Mouse (Mus musculus) liver, adult 2 months (tissue): ENCODE measurements around the gene Elf2. TPM values are rescaled to one million over a fixed set of nuclear protein-coding genes. Genes with fewer than 3 reads are reported as not detected.

Experiments
- DNase-seq: peaks from one replicate; pipeline ENCODE4 v3.0.0-alpha.2; 2011; ENCODE audit warnings: low read depth, low spot score; ENCODE audit errors: extremely low read depth
- H3K27ac ChIP-seq: fragments of 200-500 bp; replicated peaks from 2 replicates; pipeline ENCODE4 v1.5.1; 2012; ENCODE audit warnings: low read depth, mild to moderate bottlenecking, control low read depth, inconsistent platforms, low read length; ENCODE audit not compliant: insufficient read depth
- H3K27me3 ChIP-seq: fragments of 200-500 bp; 2 replicates; pipeline ENCODE4 v1.6.1; 2012; ENCODE audit warnings: mild to moderate bottlenecking, moderate library complexity, low read length, inconsistent platforms; ENCODE audit not compliant: control insufficient read depth, insufficient read depth
- H3K36me3 ChIP-seq: fragments of 200-500 bp; 2 replicates; pipeline ENCODE4 v1.6.1; 2012; ENCODE audit warnings: low read length, inconsistent platforms; ENCODE audit not compliant: control insufficient read depth, insufficient read depth
- H3K4me1 ChIP-seq: fragments of 200-500 bp; 2 replicates; pipeline ENCODE4 v1.6.1; 2011; ENCODE audit warnings: low read length; ENCODE audit not compliant: control insufficient read depth, insufficient read depth
- H3K4me3 ChIP-seq: fragments of 200-500 bp; 2 replicates; pipeline ENCODE4 v1.5.1; 2011; ENCODE audit warnings: low read depth, mild to moderate bottlenecking, control low read depth, low read length, moderate library complexity; ENCODE audit not compliant: insufficient read depth
- H3K79me2 ChIP-seq: fragments of 200-500 bp; 2 replicates; pipeline ENCODE4 v1.6.1; 2012; ENCODE audit warnings: inconsistent platforms, mild to moderate bottlenecking, low read length, moderate library complexity; ENCODE audit not compliant: control insufficient read depth, insufficient read depth
- H3K9ac ChIP-seq: fragments of 200-500 bp; 2 replicates; pipeline ENCODE4 v1.6.1; 2012; ENCODE audit warnings: low read depth, mild to moderate bottlenecking, control low read depth, inconsistent platforms, low read length
- CTCF ChIP-seq: fragments of 200-500 bp; IDR thresholded peaks from 2 replicates; pipeline ENCODE4 v1.5.1; 2011; ENCODE audit warnings: low read depth, low read length, control low read depth
- POLR2A ChIP-seq: fragments of 200-500 bp; IDR thresholded peaks from 2 replicates; pipeline ENCODE4 v1.6.1; 2011; ENCODE audit warnings: low read length, control low read depth; ENCODE audit not compliant: insufficient read depth; ENCODE audit errors: extremely low read depth
- WGBS: fragments of 180-500 bp; shearing (Covaris S2); methylation state at CpG from one replicate; pipeline ENCODE4 v1.1.7; 2018; 5-methylcytosine and 5-hydroxymethylcytosine counted together
- polyA plus RNA-seq: library from polyadenylated mRNA; depleted of rRNA; stranded (reverse); fragments of >200 nt; gene quantifications from 2 replicates; pipeline ENCODE4 v1.2.3, GENCODE M21; 2012
- total RNA-seq: library from RNA; depleted of rRNA; stranded (reverse); fragments of >200 nt; gene quantifications from 2 replicates; pipeline ENCODE4 v1.2.3, GENCODE M21; 2014

The Elf2 gene
- total and polyA plus RNA-seq, 2 experiments, result 14.0 to 23.8 TPM

DNA sequence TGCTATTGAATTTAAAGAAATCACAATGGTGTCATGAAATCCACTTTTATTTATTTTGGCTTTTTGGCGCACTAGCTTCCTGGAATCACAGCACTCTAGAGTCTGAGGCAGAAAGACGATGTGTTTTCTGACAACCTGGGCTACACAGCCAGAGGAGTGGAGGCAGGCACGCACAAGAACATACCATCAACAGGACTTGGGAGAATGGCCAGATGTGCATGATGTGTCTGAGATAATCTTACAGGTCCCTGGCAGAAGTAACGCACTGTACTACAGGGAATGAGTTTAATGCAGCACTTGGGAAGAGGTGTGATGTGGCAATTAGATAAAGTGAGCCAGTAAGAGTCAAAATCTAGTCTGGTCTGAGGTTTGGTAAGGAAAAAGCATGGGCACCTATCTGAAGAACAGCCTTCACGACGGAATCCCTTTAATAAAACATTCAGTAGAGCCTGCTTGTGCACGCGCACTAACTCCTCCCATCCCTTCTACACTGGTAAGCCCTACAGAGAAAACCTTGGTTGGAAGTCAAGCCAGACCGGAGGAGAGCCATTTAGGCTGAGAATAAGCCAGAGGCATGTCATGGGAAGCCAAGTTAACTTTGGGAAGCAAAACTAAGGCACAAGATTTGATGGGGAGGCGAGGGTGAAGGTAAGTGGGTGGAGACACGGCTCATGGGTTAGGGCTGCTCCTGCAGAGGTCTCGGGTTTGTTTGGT, 87.6 kb downstream of the Elf2 start:
- Histone ChIP-seq H3K79me2 (no peaks in the 10 kb centered on the region), H3K36me3 (peaks cover 42% of the 10 kb centered on the region), H3K27ac (0 out of 2 replicates have a peak overlapping the region, but pooled peaks have one; percentile 3), H3K27me3 (no peaks in the 10 kb centered on the region), H3K9ac (no peak overlapping the region), H3K4me1 (peaks cover 2% of the 10 kb centered on the region), H3K4me3 (no peak overlapping the region)
- peak; percentile 39 for DNase-seq
- 79% methylated on average over 12 of the region's 12 CpGs for WGBS
- TF ChIP-seq POLR2A (no peak), CTCF (no peak)

DNA sequence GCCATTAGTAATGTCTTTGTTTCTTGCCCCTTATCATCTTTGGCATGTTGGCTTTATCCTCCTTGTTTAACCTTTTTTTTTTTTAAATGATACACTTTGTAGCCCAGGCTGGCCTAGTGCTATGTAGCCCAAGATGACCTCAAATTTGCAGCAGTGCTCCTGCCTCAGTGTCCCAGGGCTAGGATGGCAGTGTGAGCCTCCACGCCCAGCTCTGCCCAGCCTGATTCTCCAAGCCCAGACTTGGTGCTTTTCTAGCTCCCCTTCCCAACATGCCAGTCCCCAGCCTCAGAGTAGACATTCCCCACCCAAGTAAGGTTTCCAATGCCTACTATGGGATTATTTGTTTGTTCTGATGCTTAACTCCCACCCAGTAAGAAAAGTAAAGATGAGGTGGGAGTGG, 88.2 kb downstream of the Elf2 start:
- Histone ChIP-seq H3K4me1 (peaks cover 2% of the 10 kb centered on the region), H3K79me2 (no peaks in the 10 kb centered on the region), H3K27ac (no peak overlapping the region), H3K36me3 (peaks cover 38% of the 10 kb centered on the region), H3K27me3 (no peaks in the 10 kb centered on the region), H3K9ac (no peak overlapping the region), H3K4me3 (no peak overlapping the region)
- no peak for TF ChIP-seq CTCF
- no peak for TF ChIP-seq POLR2A
- 100% methylated on average over 1 of the region's 1 CpGs for WGBS
- no peak for DNase-seq

GRCm38 (mm10) chr3:51251057-51251456, 89.4 kb downstream of the Elf2 start:
- H3K27me3 ChIP-seq, result no peaks in the 10 kb centered on the region
- peaks cover 33% of the 10 kb centered on the region for H3K36me3 ChIP-seq
- 88% methylated on average over 5 of the region's 5 CpGs for WGBS
- no peak overlapping the region for H3K4me3 ChIP-seq
- no peaks in the 10 kb centered on the region; the same call in 1 of the 2 replicates for H3K79me2 ChIP-seq
- H3K27ac ChIP-seq, result no peak overlapping the region
- H3K9ac ChIP-seq, result no peak overlapping the region
- no peak for DNase-seq
- peaks cover 2% of the 10 kb centered on the region for H3K4me1 ChIP-seq
- TF ChIP-seq CTCF, result no peak
- no peak for TF ChIP-seq POLR2A

DNA sequence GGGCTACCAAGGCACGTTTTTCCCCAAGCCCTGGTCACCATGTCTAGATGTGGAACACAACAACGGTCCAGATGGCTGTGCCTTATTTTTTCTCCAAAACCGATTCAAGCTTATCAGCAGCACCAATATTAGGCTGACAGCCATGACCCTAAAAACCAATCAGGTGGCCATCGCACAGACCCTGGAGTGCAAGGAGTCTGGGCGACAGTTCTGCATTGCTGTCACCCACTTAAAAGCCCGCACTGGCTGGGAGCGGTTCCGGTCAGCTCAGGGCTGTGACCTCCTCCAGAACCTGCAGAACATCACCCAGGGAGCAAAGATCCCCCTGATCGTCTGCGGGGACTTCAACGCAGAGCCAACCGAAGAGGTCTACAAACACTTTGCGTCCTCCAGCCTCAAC, 90.6 kb downstream of the Elf2 start:
- TF ChIP-seq CTCF (no peak), POLR2A (no peak)
- Histone ChIP-seq H3K27me3 (no peaks in the 10 kb centered on the region), H3K36me3 (peaks cover 32% of the 10 kb centered on the region), H3K27ac (no peak overlapping the region), H3K4me3 (no peak overlapping the region), H3K79me2 (peaks cover 3% of the 10 kb centered on the region; the same call in 1 of the 2 replicates), H3K4me1 (peaks cover 2% of the 10 kb centered on the region), H3K9ac (no peak overlapping the region)
- 90% methylated on average over 13 of the region's 13 CpGs for WGBS
- no peak for DNase-seq

DNA sequence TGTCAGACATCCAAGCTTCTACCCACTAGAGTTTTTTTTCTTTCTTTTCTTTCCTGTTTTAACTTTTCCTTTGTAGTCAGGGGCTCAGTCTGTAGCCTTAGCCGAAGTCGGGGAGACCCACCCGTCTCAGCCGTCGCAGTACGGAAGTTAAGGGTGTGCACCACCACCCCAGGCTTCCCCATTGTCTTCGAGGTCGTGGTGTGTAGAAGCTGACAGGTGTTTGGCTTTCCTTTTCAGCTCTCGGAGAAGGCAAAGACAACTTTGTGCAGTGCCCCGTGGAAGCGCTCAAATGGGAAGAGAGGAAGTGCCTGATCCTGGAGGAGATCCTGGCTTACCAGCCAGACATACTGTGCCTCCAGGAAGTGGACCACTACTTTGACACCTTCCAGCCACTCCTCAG, 91.0 kb downstream of the Elf2 start:
- DNase-seq, result no peak
- H3K36me3 ChIP-seq, result peaks cover 31% of the 10 kb centered on the region

GRCm38 (mm10) chr3:51248600-51248999, 91.9 kb downstream of the Elf2 start:
- no peak for DNase-seq
- Histone ChIP-seq H3K4me3 (no peak overlapping the region), H3K79me2 (peaks cover 3% of the 10 kb centered on the region; the same call in 1 of the 2 replicates), H3K27me3 (no peaks in the 10 kb centered on the region), H3K9ac (no peak overlapping the region), H3K27ac (no peak overlapping the region), H3K4me1 (no peaks in the 10 kb centered on the region; the same call in 1 of the 2 replicates), H3K36me3 (peaks cover 31% of the 10 kb centered on the region)
- TF ChIP-seq POLR2A, result no peak
- no peak for TF ChIP-seq CTCF
- WGBS, result 94% methylated on average over 6 of the region's 6 CpGs

More for the DNA sequence above, 91.0 kb downstream of the Elf2 start:
- Histone ChIP-seq H3K27me3 (no peaks in the 10 kb centered on the region), H3K4me1 (peaks cover 2% of the 10 kb centered on the region), H3K79me2 (peaks cover 3% of the 10 kb centered on the region; the same call in 1 of the 2 replicates), H3K27ac (no peak overlapping the region), H3K9ac (no peak overlapping the region), H3K4me3 (no peak overlapping the region)
- no peak for TF ChIP-seq CTCF
- TF ChIP-seq POLR2A, result no peak
- 85% methylated on average over 11 of the region's 11 CpGs for WGBS
